Mouse (Mus musculus) ES-E14 (cell line): ENCODE results near the gene Cacna1d. TPM values are rescaled to one million over a fixed set of nuclear protein-coding genes. Genes with fewer than 3 reads are reported as not detected.

Experiments
- DNase-seq: peaks from one replicate; pipeline ENCODE4 v3.0.0-alpha.2; 2013; ENCODE audit warnings: low read depth, low spot score
- H3K27ac ChIP-seq: 2 replicates; pipeline ENCODE4 v1.5.1; 2012; ENCODE audit warnings: low read depth, mild to moderate bottlenecking, low read length, moderate library complexity, mixed read lengths; ENCODE audit not compliant: poor library complexity, insufficient read depth, severe bottlenecking
- H3K36me3 ChIP-seq: 2 replicates; pipeline ENCODE4 v1.6.1; 2012; ENCODE audit warnings: mild to moderate bottlenecking, low read length, moderate library complexity, mixed read lengths; ENCODE audit not compliant: control insufficient read depth, poor library complexity, insufficient read depth, severe bottlenecking
- H3K4me1 ChIP-seq, 2 experiments: fragments of 150-350 bp in 1 of 2; sonication (generic) in 1 of 2; 2 replicates each; pipeline ENCODE4 v1.6.1; 2012; ENCODE audit warnings: low read length in 2 of 2, mild to moderate bottlenecking in 1 of 2, mixed read lengths in 1 of 2; ENCODE audit not compliant: control insufficient read depth in 2 of 2, insufficient read depth in 2 of 2, poor library complexity in 1 of 2
- H3K4me3 ChIP-seq, 2 experiments: fragments of 150-350 bp in 1 of 2; sonication (generic) in 1 of 2; 2 replicates each; pipeline ENCODE4 v1.5.1; 2012; ENCODE audit warnings: low read length in 2 of 2, low read depth in 1 of 2, mild to moderate bottlenecking in 1 of 2, mixed read lengths in 1 of 2; ENCODE audit not compliant: insufficient read depth in 1 of 2, poor library complexity in 1 of 2, severe bottlenecking in 1 of 2
- H3K9ac ChIP-seq: 2 replicates; pipeline ENCODE4 v1.6.1; 2012; ENCODE audit warnings: low read depth, mild to moderate bottlenecking, low read length, mixed read lengths; ENCODE audit not compliant: poor library complexity, insufficient read depth, severe bottlenecking
- H3K9me3 ChIP-seq: fragments of 150-350 bp; sonication (generic); 2 replicates; pipeline ENCODE4 v1.6.1; 2012; ENCODE audit warnings: low read depth, mild to moderate bottlenecking, low read length; ENCODE audit not compliant: control insufficient read depth, insufficient read depth
- CHD2 ChIP-seq: IDR thresholded peaks from 2 replicates; pipeline ENCODE4 v1.6.1; 2014; ENCODE audit warnings: mild to moderate bottlenecking, low read depth, low read length, inconsistent platforms
- HCFC1 ChIP-seq: IDR thresholded peaks from 2 replicates; pipeline ENCODE4 v1.6.1; 2012; ENCODE audit warnings: low read length, inconsistent platforms, borderline replicate concordance; ENCODE audit not compliant: insufficient read depth
- MAFK ChIP-seq: IDR thresholded peaks from 2 replicates; pipeline ENCODE4 v1.6.1; 2014; ENCODE audit warnings: mild to moderate bottlenecking, low read depth, low read length, inconsistent platforms; ENCODE audit not compliant: insufficient read depth
- ZC3H11A ChIP-seq: IDR thresholded peaks from 2 replicates; pipeline ENCODE4 v1.6.1; 2012; ENCODE audit warnings: low read depth, mild to moderate bottlenecking, inconsistent platforms, low read length, borderline replicate concordance
- ZNF384 ChIP-seq: IDR thresholded peaks from 2 replicates; pipeline ENCODE4 v1.6.1; 2012; ENCODE audit warnings: low read depth, low read length, inconsistent platforms
- in situ Hi-C, 2 experiments: fragments of 600-800 bp; cut with MboI; formaldehyde crosslinking; loops; one replicate each; pipeline ENCODE4 v1.15.1; 2025; ENCODE audit warnings: low sequenced_read_pairs in 2 of 2, inconsistent platforms in 1 of 2; ENCODE audit not compliant: unreplicated experiment in 2 of 2
- total RNA-seq: library from RNA; depleted of rRNA; stranded (reverse); fragments of 300-350 nt; gene quantifications from 2 replicates; pipeline ENCODE4 v1.2.3, GENCODE M21; 2012

The Cacna1d gene
- total RNA-seq, 1 experiment = 0.36 TPM

GRCm38 (mm10) chr14:30015008-30015407, 476.2 kb downstream of the Cacna1d start:
- no peak for TF ChIP-seq ZNF384
- TF ChIP-seq CHD2 = no peak
- TF ChIP-seq HCFC1 = no peak

GRCm38 (mm10) chr14:30014487-30014886, 476.8 kb downstream of the Cacna1d start:
- Histone ChIP-seq H3K27ac (no peak overlapping the region; the same call in 1 of the 2 replicates), H3K9ac (no peak overlapping the region), H3K36me3 (no peaks in the 10 kb centered on the region; the same call in 1 of the 2 replicates), H3K4me1 (no peaks in the 10 kb centered on the region), H3K4me3 (no peak overlapping the region), H3K9me3 (no peaks in the 10 kb centered on the region)
- in situ Hi-C loops = no loop called here
- no peak for TF ChIP-seq HCFC1
- no peak for TF ChIP-seq ZNF384
- TF ChIP-seq MAFK = no peak
- TF ChIP-seq ZC3H11A = no peak
- TF ChIP-seq CHD2 = no peak
- DNase-seq = no peak

More at GRCm38 (mm10) chr14:30015008-30015407, 476.2 kb downstream of the Cacna1d start:
- in situ Hi-C loops = no loop called here
- Histone ChIP-seq H3K9me3 (no peaks in the 10 kb centered on the region), H3K9ac (no peak overlapping the region), H3K36me3 (no peaks in the 10 kb centered on the region; the same call in 1 of the 2 replicates), H3K27ac (no peak overlapping the region), H3K4me3 (no peak overlapping the region), H3K4me1 (no peaks in the 10 kb centered on the region)
- no peak for DNase-seq

GRCm38 (mm10) chr14:30011886-30012560, 479.2 kb downstream of the Cacna1d start:
- H3K27ac ChIP-seq = no peak overlapping the region
- H3K9me3 ChIP-seq = no peaks in the 10 kb centered on the region
- no peak overlapping the region for H3K4me3 ChIP-seq
- H3K9ac ChIP-seq = no peak overlapping the region
- no peak for DNase-seq
- TF ChIP-seq MAFK (no peak), ZC3H11A (no peak), CHD2 (no peak), ZNF384 (no peak)
- H3K36me3 ChIP-seq = no peaks in the 10 kb centered on the region
- H3K4me1 ChIP-seq = no peaks in the 10 kb centered on the region
- in situ Hi-C loops = no loop called here

- Histone ChIP-seq H3K27ac (no peak overlapping the region), H3K9me3 (no peaks in the 10 kb centered on the region), H3K4me3 (no peak overlapping the region), H3K36me3 (no peaks in the 10 kb centered on the region), H3K4me1 (no peaks in the 10 kb centered on the region), H3K9ac (no peak overlapping the region)
- TF ChIP-seq HCFC1 = no peak
- TF ChIP-seq ZC3H11A = no peak
- no peak for TF ChIP-seq ZNF384
- TF ChIP-seq MAFK = no peak
- in situ Hi-C loops = no loop called here
- DNase-seq = no peak
These were observed 481.2 kb downstream of the Cacna1d start for GRCm38 (mm10) chr14:30009864-30010560.
